9 mouse cellular contexts compared by ENCODE assay signal in the genomic region with DNA sequence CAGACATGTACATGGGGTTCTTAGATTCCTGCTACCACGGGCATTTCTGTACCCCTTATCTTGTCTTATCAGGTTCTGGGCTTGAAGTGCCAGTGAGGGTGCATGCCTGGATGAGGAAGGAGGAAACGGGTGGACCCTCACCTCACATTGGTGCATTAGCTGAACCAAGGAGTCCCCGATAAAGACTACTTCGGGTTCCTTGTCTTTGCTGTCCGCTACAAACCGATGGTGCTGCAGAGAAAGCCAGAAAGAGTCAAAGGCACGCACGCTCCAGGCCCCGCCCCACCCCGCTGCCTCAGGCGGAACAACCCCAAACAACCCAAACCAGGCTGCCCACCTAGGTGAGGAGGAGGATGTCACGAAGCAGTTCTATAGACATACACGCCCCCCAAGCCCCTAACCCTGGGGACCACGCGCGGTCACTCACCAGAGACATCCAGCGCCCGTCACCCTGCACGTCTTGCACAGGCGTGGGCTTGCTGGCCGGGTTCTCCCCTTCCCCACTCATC. TPM values are rescaled to one million over a fixed set of nuclear protein-coding genes. Genes with fewer than 3 reads are reported as not detected.
A peak's percentile ranks its signal among the peaks of the same experiment; 100 is the strongest.
DNase-seq lines count a peak whose midpoint lies in the region; ATAC-seq and TF ChIP-seq lines count a peak whose summit lies in the region.
"Had no signal": no experiment of that assay in that cellular context is flagged by ENCODE, and none has a peak within 500 bp of the region (broad histone marks: within the 10 kb centered on the region; RNA-seq: fewer than 3 reads in every experiment).

No protein-coding gene starts in this region.

- peak overlapping the region; percentile 91 for H3K9ac ChIP-seq in hindbrain, embryonic 14.5 days
- peak overlapping the region; percentile 76 for H3K9ac ChIP-seq in stomach, embryonic 15.5 days

- no peak overlapping the region for H3K27ac ChIP-seq in cerebellum, adult 2 months (ENCODE audit: insufficient read depth, low read length)
- no peak overlapping the region for H3K27ac ChIP-seq in cortical plate, adult 2 months (ENCODE audit: insufficient read depth, low read length)
- H3K27ac ChIP-seq in hindbrain, embryonic 14.5 days, result peak overlapping the region; percentile 97
- no peak overlapping the region for H3K27ac ChIP-seq in macrophage
- H3K27ac ChIP-seq in stomach, embryonic 15.5 days, result peak overlapping the region; percentile 98

- no peaks in the 10 kb centered on the region for H3K27me3 ChIP-seq in cerebellum, adult 2 months (ENCODE audit: control insufficient read depth, insufficient read depth, low read length)
- no peaks in the 10 kb centered on the region for H3K27me3 ChIP-seq in hindbrain, embryonic 14.5 days (ENCODE audit: control insufficient read depth, insufficient read depth, low read length)
- H3K27me3 ChIP-seq in stomach, embryonic 15.5 days (replicated peaks), result no peaks in the 10 kb centered on the region

- DNase-seq in cerebellum, adult 2 months, result no peak
- DNase-seq in A20 (ENCODE audit: low read depth, low spot score), result peak; percentile 84
- peak; percentile 63 for DNase-seq in hindbrain, embryonic 14.5 days (ENCODE audit: low spot score)
- no peak for DNase-seq in right cerebral cortex, adult 18-20 months

- no peak; the same call in 1 of the 2 replicates for TF ChIP-seq POLR2A in cerebellum, adult 2 months (IDR thresholded peaks at IDR 0.05; ENCODE audit: borderline replicate concordance, insufficient read depth, low read length)
- TF ChIP-seq POLR2A in cortical plate, adult 2 months (IDR thresholded peaks at IDR 0.05; ENCODE audit: extremely low read depth, insufficient read depth, low read length), result no peak

- no peak for ATAC-seq in cerebellum, adult (ENCODE audit: insufficient number of reproducible peaks, low FRiP score, low TSS enrichment)
- no peak; the same call in 1 of the 2 replicates for ATAC-seq in hindbrain, embryonic 14.5 days (ENCODE audit: low FRiP score)
- ATAC-seq in stomach, embryonic 15.5 days (ENCODE audit: insufficient read depth, low FRiP score, low read depth), result peak; percentile 19; the same call in 1 of the 2 replicates

- TF ChIP-seq CTCF in cerebellum, adult 2 months (IDR thresholded peaks at IDR 0.05; ENCODE audit: borderline replicate concordance, insufficient read depth, low read depth, low read length), result no peak
- TF ChIP-seq CTCF in cortical plate, adult 2 months (IDR thresholded peaks at IDR 0.05; ENCODE audit: extremely low read depth, insufficient read depth, low read length), result no peak

- no peaks in the 10 kb centered on the region for H3K4me1 ChIP-seq in cerebellum, adult 2 months (ENCODE audit: control insufficient read depth, insufficient read depth, low read length)
- H3K4me1 ChIP-seq in cortical plate, adult 2 months (ENCODE audit: control insufficient read depth, insufficient read depth, low read length), result 0 out of 2 replicates have a peak, but pooled peaks cover 1% of the 10 kb centered on the region
- peaks cover 20% of the 10 kb centered on the region for H3K4me1 ChIP-seq in hindbrain, embryonic 14.5 days (replicated peaks; ENCODE audit: control insufficient read depth, insufficient read depth, low read length)
- peaks cover 14% of the 10 kb centered on the region for H3K4me1 ChIP-seq in stomach, embryonic 15.5 days

- 4% methylated on average over 21 of the region's 21 CpGs for WGBS in cerebellum, adult 2 months
- WGBS in hindbrain, embryonic 14.5 days, result under 1% methylated on average over 21 of the region's 21 CpGs
- 10% methylated on average over 20 of the region's 21 CpGs for WGBS in macrophage (ENCODE audit: missing documents)
- WGBS in stomach, embryonic 15.5 days, result under 1% methylated on average over 21 of the region's 21 CpGs

- H3K36me3 ChIP-seq in hindbrain, embryonic 14.5 days (replicated peaks; ENCODE audit: control insufficient read depth, insufficient read depth), result peaks cover 44% of the 10 kb centered on the region
- peaks cover 17% of the 10 kb centered on the region; the same call in 1 of the 2 replicates for H3K36me3 ChIP-seq in macrophage (ENCODE audit: inconsistent target)
- peaks cover 25% of the 10 kb centered on the region for H3K36me3 ChIP-seq in stomach, embryonic 15.5 days

- peak overlapping the region; percentile 93 for H3K4me3 ChIP-seq in cerebellum, adult 2 months (replicated peaks; ENCODE audit: insufficient read depth, low read depth, low read length)
- H3K4me3 ChIP-seq in cortical plate, adult 2 months (ENCODE audit: insufficient read depth, low read length), result peak overlapping the region; percentile 62
- peak overlapping the region; percentile 79 for H3K4me3 ChIP-seq in hindbrain, embryonic 14.5 days (replicated peaks; ENCODE audit: low read length)
- H3K4me3 ChIP-seq in macrophage (ENCODE audit: inconsistent target), result peak overlapping the region; percentile 52
- H3K4me3 ChIP-seq in stomach, embryonic 15.5 days (replicated peaks), result peak overlapping the region; percentile 70

- peak overlapping the region; percentile 83 for H3K4me2 ChIP-seq in hindbrain, embryonic 14.5 days (replicated peaks)
- H3K4me2 ChIP-seq in stomach, embryonic 15.5 days, result peak overlapping the region; percentile 92

- H3K79me2 ChIP-seq in macrophage (ENCODE audit: inconsistent target), result no peaks in the 10 kb centered on the region

- H3K9me3 ChIP-seq in hindbrain, embryonic 14.5 days (ENCODE audit: control insufficient read depth, low read length), result no peaks in the 10 kb centered on the region
- no peaks in the 10 kb centered on the region for H3K9me3 ChIP-seq in stomach, embryonic 15.5 days

RNA-seq across cellular contexts. Expression of gene Pafah1b3, which starts 0.8 kb away (rescaled TPM):
- 41.9 and 42.6 TPM in 2 replicates for polyA plus RNA-seq in cerebellum, adult 2 months (2012; rRNA removed)
- 20.5 and 24.5 TPM in 2 replicates for polyA plus RNA-seq in cortical plate, adult 2 months (2012; rRNA removed)
- polyA plus RNA-seq in hindbrain, embryonic 14.5 days (2014; fragmentation: Nextera tagmentation; extraction: Ambion mirVana), result 523 and 576 TPM in 2 replicates
- total RNA-seq in macrophage (2018; cell fraction: chromatin; rRNA removed), result 10 to 100 TPM in 2 of 26 experiments, 1 to 10 TPM in 19, not detected in 5; 1.0 to 11.2 (median 4.6) TPM
- total RNA-seq in macrophage (2018; cell fraction: cytosol; rRNA removed), result 10 to 100 TPM in 13 of 26 experiments, 1 to 10 TPM in 13; 5.4 to 18.3 (median 9.4) TPM
- 1 to 10 TPM in 25 of 26 experiments, not detected in 1; 1.3 to 9.4 (median 3.4) TPM for total RNA-seq in macrophage (2018; cell fraction: nucleus; rRNA removed)
- polyA plus RNA-seq in macrophage (2018), result 7.4 to 20.7 TPM (median 14.3 TPM) in 3 replicates
- polyA plus RNA-seq in stomach, embryonic 15.5 days (2015; fragmentation: Nextera tagmentation; extraction: Ambion mirVana), result 201 and 215 TPM in 2 replicates

RNA-seq across cellular contexts. Expression of gene Prr19, which starts 4.2 kb away (rescaled TPM):
- polyA plus RNA-seq in cerebellum, adult 2 months (2012; rRNA removed), result 0.16 and 0.20 TPM in 2 replicates
- 0.08 and 0.13 TPM in 2 replicates for polyA plus RNA-seq in cortical plate, adult 2 months (2012; rRNA removed)
- 4.2 and 5.2 TPM in 2 replicates for polyA plus RNA-seq in hindbrain, embryonic 14.5 days (2014; fragmentation: Nextera tagmentation; extraction: Ambion mirVana)
- not detected for total RNA-seq in macrophage (2018; cell fraction: chromatin; rRNA removed)
- total RNA-seq in macrophage (2018; cell fraction: cytosol; rRNA removed), result not detected
- total RNA-seq in macrophage (2018; cell fraction: nucleus; rRNA removed), result not detected
- not detected in 3 replicates for polyA plus RNA-seq in macrophage (2018)
- 0.41 and 0.49 TPM in 2 replicates for polyA plus RNA-seq in stomach, embryonic 15.5 days (2015; fragmentation: Nextera tagmentation; extraction: Ambion mirVana)
- total RNA-seq: left cerebral cortex, postnatal 25 days had no signal

RNA-seq across cellular contexts. Expression of gene Tmem145, which starts 8.9 kb away (rescaled TPM):
- 226 and 246 TPM in 2 replicates for polyA plus RNA-seq in cerebellum, adult 2 months (2012; rRNA removed)
- polyA plus RNA-seq in cortical plate, adult 2 months (2012; rRNA removed), result 116 and 129 TPM in 2 replicates
- polyA plus RNA-seq in hindbrain, embryonic 14.5 days (2014; fragmentation: Nextera tagmentation; extraction: Ambion mirVana), result 74.9 and 81.2 TPM in 2 replicates
- not detected for total RNA-seq in macrophage (2018; cell fraction: chromatin; rRNA removed)
- total RNA-seq in macrophage (2018; cell fraction: cytosol; rRNA removed), result not detected
- total RNA-seq in macrophage (2018; cell fraction: nucleus; rRNA removed), result not detected
- not detected in 3 replicates for polyA plus RNA-seq in macrophage (2018)
- 1.4 and 1.6 TPM in 2 replicates for polyA plus RNA-seq in stomach, embryonic 15.5 days (2015; fragmentation: Nextera tagmentation; extraction: Ambion mirVana)

RNA-seq across cellular contexts. Expression of gene Megf8, which starts 20.0 kb away (rescaled TPM):
- 76.8 and 77.8 TPM in 2 replicates for polyA plus RNA-seq in cerebellum, adult 2 months (2012; rRNA removed)
- 69.3 and 75.7 TPM in 2 replicates for polyA plus RNA-seq in cortical plate, adult 2 months (2012; rRNA removed)
- 22.0 and 23.8 TPM in 2 replicates for polyA plus RNA-seq in hindbrain, embryonic 14.5 days (2014; fragmentation: Nextera tagmentation; extraction: Ambion mirVana)
- 10 to 100 TPM in 25 of 26 experiments, 1 to 10 TPM in 1; 9.7 to 77.9 (median 47.1) TPM for total RNA-seq in macrophage (2018; cell fraction: chromatin; rRNA removed)
- 10 to 100 TPM in 4 of 26 experiments, 1 to 10 TPM in 22; 2.9 to 11.8 (median 5.9) TPM for total RNA-seq in macrophage (2018; cell fraction: cytosol; rRNA removed)
- 10 to 100 TPM; 10.5 to 51.4 (median 29.2) TPM for total RNA-seq in macrophage (2018; cell fraction: nucleus; rRNA removed)
- 5.6 to 10.5 TPM (median 7.3 TPM) in 3 replicates for polyA plus RNA-seq in macrophage (2018)
- polyA plus RNA-seq in stomach, embryonic 15.5 days (2015; fragmentation: Nextera tagmentation; extraction: Ambion mirVana), result 10.3 and 10.9 TPM in 2 replicates

RNA-seq across cellular contexts. Expression of gene Cic, which starts 29.5 kb away (rescaled TPM):
- polyA plus RNA-seq in cerebellum, adult 2 months (2012; rRNA removed), result 121 and 124 TPM in 2 replicates
- polyA plus RNA-seq in cortical plate, adult 2 months (2012; rRNA removed), result 89.6 and 94.1 TPM in 2 replicates
- 42.5 and 47.5 TPM in 2 replicates for polyA plus RNA-seq in hindbrain, embryonic 14.5 days (2014; fragmentation: Nextera tagmentation; extraction: Ambion mirVana)
- 100 to 1,000 TPM in 24 of 26 experiments, 10 to 100 TPM in 2; 63.5 to 495 (median 311) TPM for total RNA-seq in macrophage (2018; cell fraction: chromatin; rRNA removed)
- 100 to 1,000 TPM; 146 to 312 (median 230) TPM for total RNA-seq in macrophage (2018; cell fraction: cytosol; rRNA removed)
- 100 to 1,000 TPM; 124 to 500 (median 278) TPM for total RNA-seq in macrophage (2018; cell fraction: nucleus; rRNA removed)
- 88.9 to 139 TPM (median 118 TPM) in 3 replicates for polyA plus RNA-seq in macrophage (2018)
- polyA plus RNA-seq in stomach, embryonic 15.5 days (2015; fragmentation: Nextera tagmentation; extraction: Ambion mirVana), result 33.8 and 36.4 TPM in 2 replicates

Comparison
In these comparisons a context has a peak if more than half of its experiments do, and no peak if none do; other contexts are left out.
1. DNase-seq: peak in A20 (single experiment) and hindbrain, embryonic 14.5 days (single experiment); none in cerebellum, adult 2 months (0 of 2) and right cerebral cortex, adult 18-20 months (single experiment).
2. H3K27ac ChIP-seq: peak in hindbrain, embryonic 14.5 days (single experiment) and stomach, embryonic 15.5 days (single experiment); none in cerebellum, adult 2 months (single experiment), cortical plate, adult 2 months (single experiment) and macrophage (single experiment).
3. RNA of gene Tmem145, which starts 8.9 kb away (polyA plus RNA-seq): 226 to 246 TPM in cerebellum, adult 2 months, 116 to 129 TPM in cortical plate, adult 2 months and 74.9 to 81.2 TPM in hindbrain, embryonic 14.5 days; 1.4 to 1.6 TPM in stomach, embryonic 15.5 days and not detected in macrophage; every median in the first group is over 10 times any median in the second.
4. Peak in every context shown above with its lines, with median percentiles within 50 percentile points of each other: H3K4me3 ChIP-seq.